Mouse (Mus musculus) thymus, adult 2 months (tissue): ENCODE data around the gene Fam102a. TPM values are rescaled to one million over a fixed set of nuclear protein-coding genes. Genes with fewer than 3 reads are reported as not detected.

Experiments
- DNase-seq: peaks from one replicate; pipeline ENCODE4 v3.0.0; 2021
- H3K27ac ChIP-seq: fragments of 200-500 bp; 2 replicates; pipeline ENCODE4 v1.5.1; 2012; ENCODE audit warnings: low read length, control low read depth; ENCODE audit not compliant: control insufficient read depth, insufficient read depth
- H3K27me3 ChIP-seq: fragments of 200-500 bp; 2 replicates; pipeline ENCODE4 v1.6.1; 2012; ENCODE audit warnings: mild to moderate bottlenecking, low read length, moderate library complexity, mixed read lengths; ENCODE audit not compliant: control insufficient read depth, insufficient read depth
- H3K36me3 ChIP-seq: fragments of 200-500 bp; 2 replicates; pipeline ENCODE4 v1.6.1; 2012; ENCODE audit warnings: mild to moderate bottlenecking, low read length, moderate library complexity; ENCODE audit not compliant: control insufficient read depth, insufficient read depth
- H3K4me1 ChIP-seq: fragments of 200-500 bp; replicated peaks from 2 replicates; pipeline ENCODE4 v1.6.1; 2012; ENCODE audit warnings: low read length; ENCODE audit not compliant: control insufficient read depth, insufficient read depth
- H3K4me3 ChIP-seq: fragments of 200-500 bp; 2 replicates; pipeline ENCODE4 v1.5.1; 2012; ENCODE audit warnings: mild to moderate bottlenecking, low read length, control low read depth, moderate library complexity; ENCODE audit not compliant: control insufficient read depth, insufficient read depth
- CTCF ChIP-seq: fragments of 200-500 bp; IDR thresholded peaks from 2 replicates; pipeline ENCODE4 v1.5.1; 2012; ENCODE audit warnings: mild to moderate bottlenecking, control low read depth, low read length, moderate library complexity, borderline replicate concordance; ENCODE audit not compliant: control insufficient read depth, poor library complexity, insufficient read depth; ENCODE audit errors: extremely low read depth
- POLR2A ChIP-seq: fragments of 200-500 bp; IDR thresholded peaks from 2 replicates; pipeline ENCODE4 v1.6.1; 2012; ENCODE audit warnings: mild to moderate bottlenecking, low read length, control low read depth, moderate library complexity; ENCODE audit not compliant: control insufficient read depth, poor library complexity, insufficient read depth; ENCODE audit errors: extremely low read depth
- WGBS: fragments of 180-500 bp; shearing (Covaris S2); methylation state at CpG from one replicate; pipeline ENCODE4 v1.1.7; 2018; 5-methylcytosine and 5-hydroxymethylcytosine counted together
- polyA plus RNA-seq: library from polyadenylated mRNA; depleted of rRNA; stranded (reverse); fragments of >200 nt; gene quantifications from 2 replicates; pipeline ENCODE4 v1.2.3, GENCODE M21; 2012

Gene Fam102a
- polyA plus RNA-seq, 1 experiment = 57.4 TPM

- no peaks in the 10 kb centered on the region for H3K27me3 ChIP-seq
- H3K27ac ChIP-seq = no peak overlapping the region
- H3K36me3 ChIP-seq = no peaks in the 10 kb centered on the region
- H3K4me3 ChIP-seq = peak overlapping the region; percentile 6; the same call in 1 of the 2 replicates
- H3K4me1 ChIP-seq = peaks cover 21% of the 10 kb centered on the region
- WGBS = 12% methylated on average over 37 of the region's 37 CpGs
- peak; percentile 83 for DNase-seq
- peak; percentile 89; the same call in 1 of the 2 replicates for TF ChIP-seq CTCF
- TF ChIP-seq POLR2A = no peak
These were observed 48.0 kb downstream of the Fam102a start for GRCm38 (mm10) chr2:32582830-32583799.

GRCm38 (mm10) chr2:32585149-32585714 lies 50.1 kb downstream of the Fam102a start:
- peaks cover 24% of the 10 kb centered on the region for H3K4me1 ChIP-seq
- no peak for TF ChIP-seq CTCF
- no peak for TF ChIP-seq POLR2A
- WGBS = 89% methylated on average over 7 of the region's 7 CpGs

GRCm38 (mm10) chr2:32586871-32587351 lies 51.8 kb downstream of the Fam102a start, which contains the start of gene St6galnac4:
Gene St6galnac4 (plus strand): TSS chr2:32587095.
- Histone ChIP-seq H3K4me1 (peaks cover 24% of the 10 kb centered on the region), H3K27me3 (no peaks in the 10 kb centered on the region), H3K27ac (peak within 1 kb of the TSS; percentile 61; the same call in 1 of the 2 replicates), H3K36me3 (no peaks in the 10 kb centered on the region), H3K4me3 (peak within 1 kb of the TSS; percentile 67)
- TF ChIP-seq CTCF = peak; percentile 60; the same call in 1 of the 2 replicates
- peak; percentile 48; the same call in 1 of the 2 replicates for TF ChIP-seq POLR2A
- peak; percentile 91 for DNase-seq
- 0% methylated on average over 38 of the region's 38 CpGs for WGBS

More at GRCm38 (mm10) chr2:32585149-32585714, 50.1 kb downstream of the Fam102a start:
- Histone ChIP-seq H3K4me3 (no peak overlapping the region), H3K36me3 (no peaks in the 10 kb centered on the region), H3K27me3 (no peaks in the 10 kb centered on the region), H3K27ac (no peak overlapping the region)
- no peak for DNase-seq

- peak; percentile 30 for DNase-seq
- Histone ChIP-seq H3K27me3 (no peaks in the 10 kb centered on the region), H3K27ac (peak overlapping the region; percentile 61; the same call in 1 of the 2 replicates), H3K4me1 (peaks cover 22% of the 10 kb centered on the region), H3K4me3 (peak overlapping the region; percentile 67), H3K36me3 (no peaks in the 10 kb centered on the region)
- TF ChIP-seq CTCF (no peak), POLR2A (no peak)
- 4% methylated on average over 9 of the region's 9 CpGs for WGBS
These were observed 52.7 kb downstream of the Fam102a start for GRCm38 (mm10) chr2:32587731-32588321.

- no peaks in the 10 kb centered on the region for H3K36me3 ChIP-seq
- 92% methylated on average over 11 of the region's 11 CpGs for WGBS
- TF ChIP-seq POLR2A (no peak), CTCF (no peak)
- DNase-seq = no peak
- no peak overlapping the region for H3K27ac ChIP-seq
- H3K4me3 ChIP-seq = no peak overlapping the region
- no peaks in the 10 kb centered on the region for H3K27me3 ChIP-seq
- H3K4me1 ChIP-seq = peaks cover 16% of the 10 kb centered on the region
These were observed 54.2 kb downstream of the Fam102a start for GRCm38 (mm10) chr2:32589213-32589795.
